Mouse (Mus musculus): ENCODE data around the gene Catsperz. TPM values are rescaled to one million over a fixed set of nuclear protein-coding genes. Genes with fewer than 3 reads are reported as not detected.

Gene Catsperz
- total and polyA plus RNA-seq, 2 experiments from 2014 or later: 1.1 to 3.0 TPM

DNA sequence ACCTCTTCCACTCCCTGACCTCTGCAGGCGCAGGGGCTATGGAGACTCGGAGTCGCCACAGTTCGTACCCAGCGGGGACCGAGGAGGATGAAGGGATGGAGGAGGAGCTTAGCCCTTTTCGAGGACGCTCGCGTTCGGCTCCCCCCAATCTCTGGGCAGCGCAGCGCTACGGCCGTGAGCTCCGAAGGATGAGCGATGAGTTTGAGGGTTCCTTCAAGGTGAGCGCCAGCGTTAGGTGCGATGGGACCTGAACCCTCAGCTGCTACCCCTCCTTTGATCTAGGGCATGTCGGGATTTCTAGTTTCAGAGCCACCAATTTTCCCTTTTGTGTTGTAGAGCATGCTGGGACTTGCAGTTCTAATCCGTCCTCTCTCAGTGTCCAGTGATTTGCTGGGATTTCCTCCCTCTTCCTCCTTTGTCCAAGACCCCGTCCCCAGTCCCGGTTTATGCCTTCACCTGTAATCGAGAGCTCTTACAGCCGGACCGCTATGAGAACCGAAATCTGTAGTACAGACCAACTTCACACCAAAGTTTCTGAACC is 25.5 kb upstream of the Catsperz start:
- H3K4me1 ChIP-seq (ENCODE audit: insufficient read depth, low read length): 0 out of 2 replicates have a peak, but pooled peaks cover 3% of the 10 kb centered on the region
- no peaks in the 10 kb centered on the region for H3K27me3 ChIP-seq (ENCODE audit: insufficient read depth, low read length)
- ATAC-seq (ENCODE audit: low FRiP score) (peak; percentile 29; the same call in 1 of the 2 replicates), DNase-seq (ENCODE audit: low spot score) (peak; percentile 80)
- no peak for TF ChIP-seq CTCF (IDR thresholded peaks at IDR 0.05)
- peaks cover 12% of the 10 kb centered on the region; the same call in 1 of the 2 replicates for H3K36me3 ChIP-seq (ENCODE audit: insufficient read depth, low read length)
- peak overlapping the region; percentile 64 for H3K9ac ChIP-seq (replicated peaks; ENCODE audit: low read length, poor library complexity, severe bottlenecking)
- H3K4me3 ChIP-seq (ENCODE audit: low read depth, low read length): peak overlapping the region; percentile 59
- peak overlapping the region; percentile 85 for H3K27ac ChIP-seq (ENCODE audit: low read depth, low read length)
- H3K9me3 ChIP-seq (ENCODE audit: low read length): no peaks in the 10 kb centered on the region
- peak overlapping the region; percentile 76 for H3K4me2 ChIP-seq (ENCODE audit: low read depth, low read length, poor library complexity, severe bottlenecking)
- WGBS: under 1% methylated on average over 28 of the region's 28 CpGs

DNA sequence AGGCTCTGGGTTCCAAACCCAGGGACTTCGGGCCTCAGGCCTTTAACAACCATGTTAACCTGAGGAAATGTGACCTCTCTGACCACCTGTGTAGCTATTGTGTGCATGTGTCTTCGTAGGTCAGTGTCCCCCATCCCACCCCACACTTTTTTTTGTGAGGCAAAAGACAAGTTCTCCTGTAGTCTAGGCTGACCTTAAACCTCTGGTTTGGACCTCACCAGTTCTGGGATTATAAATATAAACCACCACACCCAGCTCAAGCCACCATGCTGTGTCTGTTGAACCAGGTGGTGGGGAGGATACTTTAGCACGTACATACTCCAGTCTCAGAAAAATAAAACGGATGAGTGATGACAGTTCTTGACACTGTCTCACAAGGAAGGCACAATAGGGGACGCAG is 24.8 kb upstream of the Catsperz start:
- peak overlapping the region; percentile 85; the same call in 1 of the 2 replicates for H3K27ac ChIP-seq (ENCODE audit: low read depth, low read length)
- H3K36me3 ChIP-seq (ENCODE audit: insufficient read depth, low read length): peaks cover 5% of the 10 kb centered on the region; the same call in 1 of the 2 replicates
- peak overlapping the region; percentile 59 for H3K4me3 ChIP-seq (ENCODE audit: low read depth, low read length)
- H3K9me3 ChIP-seq (ENCODE audit: low read length): no peaks in the 10 kb centered on the region
- H3K4me1 ChIP-seq (ENCODE audit: insufficient read depth, low read length): 0 out of 2 replicates have a peak, but pooled peaks cover 3% of the 10 kb centered on the region
- no peak for TF ChIP-seq CTCF (IDR thresholded peaks at IDR 0.05)
- DNase-seq (ENCODE audit: low spot score) (no peak), ATAC-seq (ENCODE audit: low FRiP score) (no peak)
- no peaks in the 10 kb centered on the region for H3K27me3 ChIP-seq (ENCODE audit: insufficient read depth, low read length)
- WGBS: 55% methylated on average over 5 of the region's 5 CpGs
- peak overlapping the region; percentile 76 for H3K4me2 ChIP-seq (ENCODE audit: low read depth, low read length, poor library complexity, severe bottlenecking)
- H3K9ac ChIP-seq (replicated peaks; ENCODE audit: low read length, poor library complexity, severe bottlenecking): peak overlapping the region; percentile 64; the same call in 1 of the 2 replicates

DNA sequence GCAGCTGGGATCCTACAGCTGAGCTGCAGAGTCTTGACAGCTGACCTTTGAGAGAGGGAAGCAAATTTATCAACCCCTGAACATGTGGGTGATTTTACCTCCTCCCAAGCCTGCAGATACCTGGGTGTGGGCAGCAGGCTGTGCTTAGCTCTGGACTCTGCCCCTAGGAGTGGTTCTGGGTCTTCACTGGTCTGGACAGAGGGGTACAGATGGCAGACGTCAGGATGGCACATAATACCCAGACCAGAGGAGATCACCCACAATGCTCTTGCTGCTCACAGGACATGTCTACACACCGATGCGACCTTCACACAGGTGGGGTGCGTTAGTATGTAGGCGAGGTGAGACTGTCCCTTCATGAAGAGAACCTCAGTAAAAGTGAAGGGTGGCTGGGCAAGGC is 24.4 kb upstream of the Catsperz start:
- Histone ChIP-seq H3K27ac (ENCODE audit: low read depth, low read length) (no peak overlapping the region), H3K4me1 (ENCODE audit: insufficient read depth, low read length) (0 out of 2 replicates have a peak, but pooled peaks cover 3% of the 10 kb centered on the region), H3K36me3 (ENCODE audit: insufficient read depth, low read length) (peaks cover 5% of the 10 kb centered on the region; the same call in 1 of the 2 replicates), H3K27me3 (ENCODE audit: insufficient read depth, low read length) (no peaks in the 10 kb centered on the region), H3K4me3 (ENCODE audit: low read depth, low read length) (no peak overlapping the region), H3K9ac (replicated peaks; ENCODE audit: low read length, poor library complexity, severe bottlenecking) (no peak overlapping the region), H3K4me2 (ENCODE audit: low read depth, low read length, poor library complexity, severe bottlenecking) (no peak overlapping the region), H3K9me3 (ENCODE audit: low read length) (no peaks in the 10 kb centered on the region)
- whole genome bisulfite sequencing: 91% methylated on average over 5 of the region's 5 CpGs
- ATAC-seq (ENCODE audit: low FRiP score): no peak
- no peak for TF ChIP-seq CTCF (IDR thresholded peaks at IDR 0.05)
- no peak for DNase-seq (ENCODE audit: low spot score)

DNA sequence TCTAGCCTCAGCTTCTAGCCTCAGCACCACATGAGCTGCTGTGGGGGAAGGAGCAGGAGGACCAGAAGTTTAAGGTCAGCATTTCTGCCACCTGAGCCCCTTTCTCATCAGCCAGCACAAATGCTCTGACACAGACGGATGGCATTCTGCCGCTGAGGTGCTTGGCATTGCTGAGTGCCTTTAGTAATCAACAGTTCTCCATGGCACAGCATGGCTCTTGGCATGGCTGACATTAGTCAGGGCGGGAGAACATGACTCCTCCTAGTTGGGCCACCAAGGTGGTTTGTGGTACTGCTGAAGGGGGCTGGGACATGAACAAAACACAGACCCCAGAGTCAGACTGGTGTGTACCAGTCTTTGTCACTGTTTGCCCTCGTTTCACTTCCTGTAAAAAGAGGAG is 23.0 kb upstream of the Catsperz start:
- H3K36me3 ChIP-seq (ENCODE audit: insufficient read depth, low read length): peaks cover 5% of the 10 kb centered on the region; the same call in 1 of the 2 replicates
- no peak overlapping the region for H3K4me2 ChIP-seq (ENCODE audit: low read depth, low read length, poor library complexity, severe bottlenecking)
- TF ChIP-seq CTCF (IDR thresholded peaks at IDR 0.05): no peak
- 80% methylated on average over 4 of the region's 4 CpGs for WGBS
- H3K4me3 ChIP-seq (ENCODE audit: low read depth, low read length): no peak overlapping the region
- H3K9ac ChIP-seq (replicated peaks; ENCODE audit: low read length, poor library complexity, severe bottlenecking): no peak overlapping the region
- no peak overlapping the region for H3K27ac ChIP-seq (ENCODE audit: low read depth, low read length)
- no peaks in the 10 kb centered on the region for H3K27me3 ChIP-seq (ENCODE audit: insufficient read depth, low read length)
- DNase-seq (ENCODE audit: low spot score) (peak; percentile 48), ATAC-seq (ENCODE audit: low FRiP score) (no peak)
- 0 out of 2 replicates have a peak, but pooled peaks cover 3% of the 10 kb centered on the region for H3K4me1 ChIP-seq (ENCODE audit: insufficient read depth, low read length)
- H3K9me3 ChIP-seq (ENCODE audit: low read length): no peaks in the 10 kb centered on the region

DNA sequence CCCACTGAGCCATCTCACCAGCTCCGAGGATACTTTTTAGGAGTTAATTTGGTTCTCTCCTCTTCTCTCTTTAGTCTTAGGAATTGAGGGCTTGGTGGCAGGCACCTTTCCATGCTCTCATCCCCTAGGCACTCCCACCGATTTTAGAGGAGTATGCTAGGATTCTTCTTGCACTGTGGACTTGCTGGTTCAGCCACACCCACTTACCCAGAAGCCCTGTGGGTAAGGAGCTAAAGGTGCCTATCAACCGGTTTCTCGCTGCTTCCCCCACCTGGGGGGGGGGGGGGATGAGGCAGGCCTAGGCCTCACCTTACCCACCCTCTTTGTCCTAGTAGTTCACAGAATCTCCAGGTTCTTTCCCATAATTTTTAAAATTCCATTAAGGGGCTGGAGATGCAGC is 22.6 kb upstream of the Catsperz start:
- Histone ChIP-seq H3K27ac (ENCODE audit: low read depth, low read length) (no peak overlapping the region), H3K4me1 (ENCODE audit: insufficient read depth, low read length) (peaks cover 2% of the 10 kb centered on the region), H3K4me2 (ENCODE audit: low read depth, low read length, poor library complexity, severe bottlenecking) (no peak overlapping the region), H3K27me3 (ENCODE audit: insufficient read depth, low read length) (no peaks in the 10 kb centered on the region), H3K9me3 (ENCODE audit: low read length) (no peaks in the 10 kb centered on the region), H3K4me3 (ENCODE audit: low read depth, low read length) (no peak overlapping the region), H3K36me3 (ENCODE audit: insufficient read depth, low read length) (peaks cover 5% of the 10 kb centered on the region; the same call in 1 of the 2 replicates), H3K9ac (replicated peaks; ENCODE audit: low read length, poor library complexity, severe bottlenecking) (no peak overlapping the region)
- 58% methylated on average over 4 of the region's 4 CpGs for WGBS
- DNase-seq (ENCODE audit: low spot score): no peak
- no peak for TF ChIP-seq CTCF (IDR thresholded peaks at IDR 0.05)
- no peak for ATAC-seq (ENCODE audit: low FRiP score)

DNA sequence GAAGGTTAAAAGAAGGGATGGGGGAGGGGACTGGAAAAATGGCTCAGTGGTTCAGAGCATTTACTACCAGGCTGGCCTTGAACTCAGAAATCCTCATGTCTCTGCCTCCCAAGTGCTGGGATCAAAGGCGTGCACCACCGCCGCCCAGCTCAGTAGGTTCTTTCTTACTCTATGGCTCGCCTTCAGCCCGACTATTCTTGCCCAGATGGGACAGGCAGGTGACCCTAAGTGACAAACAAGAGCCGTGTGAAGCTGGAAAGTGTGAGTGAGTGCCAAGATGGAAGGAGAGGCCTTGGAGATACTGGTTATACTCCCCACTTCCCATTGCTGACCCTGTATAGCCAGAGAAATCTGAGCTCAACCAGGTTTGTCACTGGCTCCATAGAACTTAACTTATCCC is 18.5 kb upstream of the Catsperz start:
- Histone ChIP-seq H3K4me2 (ENCODE audit: low read depth, low read length, poor library complexity, severe bottlenecking) (no peak overlapping the region), H3K9me3 (ENCODE audit: low read length) (no peaks in the 10 kb centered on the region), H3K9ac (replicated peaks; ENCODE audit: low read length, poor library complexity, severe bottlenecking) (no peak overlapping the region), H3K4me3 (ENCODE audit: low read depth, low read length) (no peak overlapping the region), H3K27me3 (ENCODE audit: insufficient read depth, low read length) (no peaks in the 10 kb centered on the region), H3K36me3 (ENCODE audit: insufficient read depth, low read length) (peaks cover 5% of the 10 kb centered on the region; the same call in 1 of the 2 replicates), H3K4me1 (ENCODE audit: insufficient read depth, low read length) (peaks cover 19% of the 10 kb centered on the region), H3K27ac (ENCODE audit: low read depth, low read length) (no peak overlapping the region)
- no peak for DNase-seq (ENCODE audit: low spot score)
- 92% methylated on average over 6 of the region's 6 CpGs for WGBS
- no peak for ATAC-seq (ENCODE audit: low FRiP score)
- no peak for TF ChIP-seq CTCF (IDR thresholded peaks at IDR 0.05)

All from midbrain, postnatal 0 days (tissue).